Mouse (Mus musculus): ENCODE data around the gene Slc35e3.
A peak's percentile ranks its signal among the peaks of the same experiment; 100 is the strongest.

The Slc35e3 gene

DNA sequence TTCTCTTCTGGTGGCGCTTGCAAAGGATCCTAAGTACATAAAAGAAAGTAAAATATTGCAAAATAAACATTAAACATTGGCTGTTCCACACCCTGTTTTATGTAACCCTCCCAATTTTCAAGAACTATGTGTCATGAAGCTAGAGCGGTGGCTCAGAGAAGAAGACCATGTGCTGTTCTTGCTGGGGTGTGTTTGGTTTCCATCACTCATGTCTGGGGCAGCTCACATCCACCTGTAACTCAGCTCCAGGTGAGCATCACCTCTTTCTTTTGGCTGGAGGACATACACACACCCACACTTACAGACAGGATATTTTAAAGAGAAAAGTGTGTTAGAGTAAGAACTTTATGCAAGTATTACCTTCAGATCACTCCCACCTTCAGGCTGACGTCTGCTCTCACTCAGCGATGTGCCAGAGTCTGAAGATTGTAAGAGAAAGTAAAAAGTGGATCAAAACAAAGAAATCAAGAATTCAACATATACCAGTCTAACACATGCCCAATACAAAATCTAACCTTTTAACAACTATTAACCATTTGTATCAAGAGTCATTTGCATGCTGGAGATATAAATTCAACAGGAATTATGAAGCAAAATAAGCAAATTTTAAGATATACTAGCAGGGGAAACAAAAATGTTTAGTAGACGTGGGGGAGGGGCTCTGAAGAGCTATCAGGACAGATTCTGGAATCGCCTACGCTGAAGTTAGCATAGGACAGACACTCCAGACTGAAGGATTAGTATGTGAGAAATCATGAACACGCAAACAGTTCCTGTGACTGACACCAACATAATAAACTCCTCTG is 49.9 kb downstream of the Slc35e3 start:
- no peak for DNase-seq

DNA sequence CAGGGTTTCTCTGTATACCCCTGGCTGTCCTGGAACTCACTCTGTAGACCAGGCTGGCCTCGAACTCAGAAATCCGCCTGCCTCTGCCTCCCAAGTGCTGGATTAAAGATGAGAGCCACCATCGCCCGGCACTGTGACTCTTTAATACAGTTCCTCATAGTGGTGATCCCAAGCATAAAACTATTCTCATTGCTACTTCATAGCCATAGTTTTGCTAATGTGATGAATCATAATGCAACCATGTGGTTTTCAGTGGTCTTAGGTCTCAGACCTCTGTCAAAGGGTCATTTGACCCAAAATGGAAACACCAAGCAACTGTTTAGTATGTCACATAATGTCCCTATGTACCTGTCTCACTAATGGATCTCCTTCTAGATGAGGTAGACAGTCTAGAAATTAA is 50.6 kb downstream of the Slc35e3 start:
- no peak for DNase-seq

DNA sequence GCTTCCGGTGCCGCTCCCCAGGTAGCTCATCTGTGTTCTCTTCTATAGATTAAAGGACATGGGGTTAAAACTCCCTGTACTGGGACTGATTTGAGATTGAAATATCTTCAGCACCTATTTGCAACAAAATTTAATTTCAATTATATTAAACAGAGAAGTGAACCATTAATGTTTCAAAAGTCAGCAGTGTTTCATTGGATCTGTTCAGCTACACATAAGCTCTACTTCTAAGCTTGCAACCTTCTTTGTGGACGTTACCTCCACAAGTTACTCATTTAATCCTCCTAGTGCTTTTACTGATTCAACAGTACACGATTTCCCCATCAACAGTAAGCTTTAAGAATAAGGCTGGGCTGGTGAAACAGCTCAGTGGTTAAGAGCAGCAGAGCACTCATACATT is 51.1 kb downstream of the Slc35e3 start:
- DNase-seq: no peak

DNA sequence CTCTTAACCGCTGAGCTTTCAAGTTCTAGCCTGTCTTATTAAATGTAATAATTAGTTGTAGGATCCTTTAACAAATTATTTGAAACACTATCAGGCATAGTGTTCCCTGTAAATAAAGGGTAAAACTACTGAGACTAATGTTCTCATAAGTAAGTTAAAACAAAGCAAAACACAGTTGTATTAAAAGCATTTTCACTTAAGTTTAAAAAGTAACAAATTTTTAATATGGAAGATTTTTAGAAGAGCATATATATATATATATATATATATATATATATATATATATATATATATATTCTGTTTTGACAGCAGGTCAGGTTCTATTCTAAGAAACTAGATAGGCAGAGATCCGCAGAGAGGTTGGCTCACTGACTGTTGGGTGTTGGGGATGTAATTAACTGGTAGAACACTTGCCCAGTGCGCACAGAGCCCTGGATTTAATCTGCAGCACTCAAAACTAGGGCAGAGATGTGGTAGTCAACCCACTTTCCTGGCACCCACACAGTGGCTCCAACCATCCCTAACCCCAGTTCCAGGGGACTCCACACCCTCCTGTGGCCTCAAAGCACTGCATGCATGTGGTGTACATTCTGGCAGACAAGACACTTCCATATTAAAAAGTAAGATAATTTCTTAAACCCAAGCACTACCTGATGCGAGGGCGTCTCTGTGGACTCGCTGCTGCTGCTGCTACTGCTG is 51.8 kb downstream of the Slc35e3 start:
- no peak for DNase-seq

DNA sequence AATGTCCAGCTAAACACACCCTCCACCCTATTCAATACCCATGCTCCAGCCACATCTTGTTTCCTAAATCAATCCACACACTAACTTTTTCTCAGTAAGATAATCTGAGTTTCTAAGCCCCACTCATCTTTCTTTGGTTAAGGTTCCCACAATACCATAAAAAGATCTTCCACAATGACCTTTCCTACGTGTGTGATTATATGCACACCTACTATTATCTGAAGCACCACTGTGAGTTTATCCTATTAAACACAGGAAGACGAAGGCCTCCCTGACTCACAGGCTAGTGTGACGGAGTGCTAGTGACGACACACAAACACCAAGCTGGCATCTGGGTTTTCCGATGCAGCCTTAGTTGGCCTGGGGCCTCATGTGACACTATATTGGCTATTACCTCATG is 53.2 kb downstream of the Slc35e3 start:
- DNase-seq: no peak

DNA sequence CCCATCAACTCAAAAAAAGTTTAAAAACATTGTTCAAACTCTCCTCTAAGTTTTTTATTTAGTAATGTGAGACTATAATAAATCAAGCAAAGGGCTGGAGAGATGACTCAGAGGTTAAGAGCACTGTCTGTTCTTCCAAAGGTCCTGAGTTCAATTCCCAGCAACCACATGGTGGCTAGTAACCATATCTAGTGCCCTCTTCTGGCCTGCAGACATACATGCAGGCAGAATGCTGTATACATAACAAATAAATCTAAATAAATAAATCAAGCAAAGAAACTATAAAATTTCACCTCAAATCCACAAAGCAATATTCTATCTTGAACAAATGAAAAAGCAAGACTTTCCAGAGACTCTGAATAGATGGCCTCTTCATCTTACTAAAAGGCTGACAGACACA is 54.0 kb downstream of the Slc35e3 start:
- DNase-seq: no peak

DNA sequence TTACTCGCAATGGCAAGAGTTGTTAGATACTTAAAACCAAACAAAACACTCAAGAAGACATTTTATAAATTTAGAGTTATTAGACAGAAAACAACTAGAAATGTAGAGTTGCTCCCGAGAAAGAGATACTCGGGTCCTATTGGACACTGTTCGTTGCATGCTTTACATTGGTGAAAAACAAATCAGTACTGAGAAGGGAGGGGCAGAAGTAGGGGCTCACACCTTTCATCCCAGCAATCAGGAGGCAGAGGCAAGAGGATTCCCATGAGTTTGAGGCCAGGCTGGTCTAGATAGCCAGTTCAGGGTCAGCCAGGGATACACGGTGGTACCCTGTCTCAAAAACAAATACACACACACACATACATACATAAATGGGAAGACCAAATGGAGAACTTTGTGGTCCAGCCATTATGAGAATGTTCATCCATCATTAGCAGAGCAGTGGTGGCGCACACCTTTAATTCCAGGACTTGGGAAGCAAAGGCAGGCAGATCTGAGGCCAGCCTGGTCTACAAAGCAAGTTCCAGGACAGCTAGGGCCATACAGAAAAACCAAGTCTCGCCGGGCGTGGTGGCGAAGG is 54.7 kb downstream of the Slc35e3 start:
- DNase-seq: no peak

DNA sequence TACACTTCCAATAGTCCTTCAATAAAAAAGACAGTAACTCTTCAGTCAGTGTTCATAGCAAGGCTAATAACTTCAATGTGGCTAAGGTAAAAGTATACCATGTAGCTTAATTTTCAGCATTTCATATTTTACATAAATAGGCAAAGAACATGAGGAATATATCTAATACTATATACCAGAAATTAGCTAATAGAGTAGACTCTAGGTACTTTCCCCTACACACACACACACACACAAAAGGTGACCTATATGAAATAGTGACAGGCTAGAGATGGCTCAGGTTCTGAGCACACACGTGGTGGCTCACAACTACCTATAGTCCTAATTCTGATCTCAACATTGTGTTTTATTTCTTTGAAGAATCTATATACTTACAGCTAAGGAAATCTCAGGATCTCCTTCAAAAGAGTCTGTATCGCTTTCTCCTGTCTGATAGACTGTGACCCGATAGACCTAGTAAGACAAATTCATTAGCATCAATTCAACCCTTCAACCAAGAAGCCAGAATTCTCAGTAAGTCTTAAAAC is 55.3 kb downstream of the Slc35e3 start:
- DNase-seq: no peak

DNA sequence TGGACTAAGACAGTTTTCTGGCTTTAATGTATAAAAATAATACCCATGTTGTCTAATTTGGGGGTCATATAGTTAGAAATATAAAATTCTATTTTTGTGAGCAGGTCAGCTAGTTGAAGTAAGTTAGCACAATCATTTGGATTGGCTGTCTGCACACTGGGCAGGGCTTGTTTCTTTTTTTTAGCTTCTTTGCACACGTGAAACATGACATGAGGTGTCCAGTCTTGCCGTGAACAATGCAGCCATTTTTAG is 56.1 kb downstream of the Slc35e3 start:
- no peak for DNase-seq

DNA sequence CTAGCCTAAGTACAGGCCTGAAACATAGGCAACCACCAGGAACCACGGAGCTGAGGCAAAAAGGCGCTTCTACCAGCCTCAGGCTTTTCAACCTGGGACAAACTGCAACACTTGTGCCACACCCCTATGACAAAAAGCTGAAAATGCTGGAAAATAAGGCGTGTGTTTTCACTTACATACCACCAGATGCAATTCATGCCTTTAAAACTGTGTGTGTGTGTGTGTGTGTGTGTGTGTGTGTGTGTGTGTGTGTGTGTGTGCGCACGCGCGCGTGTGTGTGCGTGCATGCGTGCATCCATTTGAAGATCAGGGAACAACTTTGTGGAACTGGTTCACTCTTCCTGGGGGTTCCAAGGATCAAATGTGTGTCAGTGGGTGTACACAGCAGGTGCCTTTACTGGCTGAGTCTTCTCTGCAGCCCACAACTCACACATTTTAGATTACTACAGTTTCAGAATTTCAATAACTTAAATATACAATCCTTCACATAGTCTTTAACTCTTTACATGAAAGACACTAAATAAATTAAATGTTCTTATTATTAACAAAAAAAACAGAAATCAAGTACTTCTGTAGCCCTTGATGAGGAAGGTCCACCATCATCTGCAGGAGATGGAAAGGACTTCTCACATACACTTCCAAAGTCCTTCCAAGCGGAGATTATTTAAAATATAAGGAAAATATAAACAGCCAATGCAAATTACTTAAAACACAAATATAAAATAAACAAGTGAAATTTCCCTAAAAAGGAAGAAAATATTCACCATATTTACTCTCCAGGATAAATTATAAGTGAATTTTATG is 56.7 kb downstream of the Slc35e3 start:
- no peak for DNase-seq

DNA sequence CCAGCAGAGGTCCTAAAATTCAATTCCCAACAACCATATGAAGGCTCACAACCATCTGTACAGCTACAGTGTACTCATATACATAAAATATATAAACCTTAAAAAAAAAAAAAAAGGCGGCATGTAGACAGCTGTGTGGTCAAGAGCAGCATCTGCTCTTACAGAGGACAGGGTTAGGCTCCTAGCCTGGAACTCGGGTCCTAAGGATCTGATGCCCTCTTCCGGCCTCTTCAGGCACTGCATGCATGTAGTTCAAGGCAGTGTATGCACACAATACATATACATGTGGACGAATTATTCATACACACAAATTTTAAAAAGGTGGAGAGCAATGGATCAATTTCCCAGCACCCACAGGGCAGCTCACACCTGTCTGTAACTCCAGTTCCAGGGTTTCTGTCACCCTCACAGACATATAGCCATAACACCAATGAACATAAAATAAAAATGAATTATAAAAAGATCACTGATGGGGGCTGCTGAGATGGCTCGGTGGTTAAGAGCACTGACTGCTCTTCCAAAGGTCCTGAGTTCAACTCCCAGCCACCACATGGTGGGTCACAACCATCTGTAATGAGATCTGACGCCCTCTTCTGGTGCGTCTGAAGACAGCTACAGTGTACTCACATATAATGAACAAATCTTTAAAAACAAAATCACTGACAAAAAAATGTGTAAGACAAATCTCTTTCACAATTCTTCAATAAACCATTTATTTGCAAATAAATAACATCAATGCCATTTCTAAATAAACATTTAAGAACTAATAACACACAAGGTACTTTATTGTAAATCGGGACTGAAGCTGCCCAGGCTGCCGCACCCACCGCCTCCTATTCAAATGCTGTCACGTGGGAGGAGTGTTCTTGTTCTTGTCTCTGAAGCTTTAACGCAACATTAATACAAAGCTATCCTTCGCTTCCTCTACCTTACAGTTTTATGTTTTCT is 57.7 kb downstream of the Slc35e3 start:
- peak; percentile 43 for DNase-seq

DNA sequence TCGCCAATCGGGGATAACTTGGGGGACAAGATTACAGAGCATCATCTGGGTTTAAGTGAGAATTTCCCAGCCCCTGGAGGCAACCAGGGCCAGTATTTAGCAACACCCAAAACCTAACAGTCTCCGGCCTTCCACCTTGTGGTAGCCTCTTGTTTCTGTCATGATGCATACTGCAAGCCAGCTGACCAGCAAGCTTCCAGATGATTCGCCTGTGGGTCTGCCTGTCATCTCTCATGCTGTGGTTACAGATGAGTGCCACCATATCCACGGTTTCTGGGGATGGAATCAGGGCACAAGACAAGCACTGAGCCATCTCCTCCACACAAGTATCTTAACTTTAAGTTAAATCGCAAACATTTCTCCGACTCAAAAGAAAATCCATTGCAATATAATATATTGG is 58.6 kb downstream of the Slc35e3 start:
- no peak for DNase-seq

DNA sequence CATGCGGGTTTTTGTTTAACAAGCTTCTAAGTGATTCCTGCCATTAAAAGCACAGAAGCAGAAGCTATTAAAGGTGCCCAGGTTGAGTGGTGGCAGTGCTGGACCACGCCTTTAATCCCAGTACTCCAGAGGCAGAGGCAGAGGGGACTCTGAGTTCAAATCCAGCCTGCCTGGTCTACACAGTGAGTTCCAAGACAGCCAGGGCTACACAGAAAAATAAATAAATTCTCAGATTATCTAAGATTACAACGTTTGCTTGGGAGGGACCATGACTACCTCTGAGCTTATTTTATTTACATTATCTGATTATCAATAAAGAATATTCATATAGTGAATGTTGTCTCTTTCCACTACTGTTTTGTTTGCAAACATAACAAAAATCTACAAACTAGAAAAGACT is 59.1 kb downstream of the Slc35e3 start:
- DNase-seq: no peak

DNA sequence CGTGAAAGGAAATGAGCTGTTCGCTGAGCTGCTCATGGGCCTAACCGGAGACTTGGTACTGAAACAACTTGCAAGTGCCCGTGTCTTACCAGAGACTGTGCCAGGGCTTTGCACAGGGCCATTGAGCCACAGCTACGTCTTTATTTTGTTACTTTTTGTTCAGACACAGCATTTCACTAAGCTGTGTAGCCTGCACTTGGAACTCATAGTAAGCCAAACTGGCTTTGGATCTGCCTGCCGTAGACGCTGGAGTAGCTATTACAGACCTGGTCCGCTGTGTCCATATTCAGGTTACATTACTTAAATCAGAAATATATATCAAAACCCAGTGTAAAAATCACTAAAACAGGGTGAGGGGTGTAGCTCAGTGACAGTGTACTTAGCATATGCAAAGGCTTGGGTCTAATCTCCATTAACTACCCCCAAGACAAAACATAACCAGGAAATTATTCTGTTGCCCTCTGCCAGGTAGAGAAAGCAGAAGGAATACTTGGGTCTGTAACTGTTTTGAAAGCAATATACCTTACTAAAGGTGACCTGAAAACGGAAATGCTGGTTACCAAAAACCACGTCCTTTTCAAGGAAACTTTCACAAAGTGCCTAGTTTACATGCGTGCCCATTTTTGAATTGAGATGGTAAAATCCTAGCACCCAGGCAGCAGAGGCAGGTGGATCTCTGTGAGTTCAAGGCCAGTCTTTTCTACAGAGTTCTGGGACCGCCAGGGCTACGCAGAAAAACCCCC is 60.1 kb downstream of the Slc35e3 start:
- no peak for DNase-seq

DNA sequence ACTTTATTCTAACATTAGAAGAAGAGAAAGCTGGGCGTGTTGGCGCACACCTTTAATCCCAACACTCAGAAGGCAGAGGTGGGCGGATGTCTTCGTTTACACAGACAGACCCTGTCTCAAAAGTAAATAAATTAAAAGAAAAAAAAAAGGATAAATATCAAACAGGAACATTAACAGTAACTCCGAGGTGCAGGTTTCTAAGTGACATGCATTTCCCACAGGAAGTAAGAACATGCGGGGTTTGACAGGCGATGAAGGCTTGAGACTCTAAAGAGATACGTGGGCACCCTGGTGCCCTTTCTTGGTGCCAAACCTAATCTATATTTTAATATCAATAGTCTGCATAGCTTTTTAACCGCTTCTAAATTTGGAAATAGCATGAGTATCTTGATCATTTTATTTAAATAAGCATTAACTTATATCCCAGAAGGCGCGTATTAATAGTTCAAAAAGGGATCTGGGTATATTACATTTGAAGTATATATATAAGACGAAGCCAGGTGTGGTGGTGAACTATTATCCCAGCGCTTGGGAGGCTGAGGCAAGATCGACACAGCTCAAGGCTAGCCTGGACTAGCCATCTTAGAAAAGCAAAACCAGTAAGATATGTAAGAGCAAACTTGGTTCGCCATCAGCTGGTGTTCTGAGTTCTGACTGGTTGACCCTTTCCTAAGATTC is 60.9 kb downstream of the Slc35e3 start:
- no peak for DNase-seq

DNA sequence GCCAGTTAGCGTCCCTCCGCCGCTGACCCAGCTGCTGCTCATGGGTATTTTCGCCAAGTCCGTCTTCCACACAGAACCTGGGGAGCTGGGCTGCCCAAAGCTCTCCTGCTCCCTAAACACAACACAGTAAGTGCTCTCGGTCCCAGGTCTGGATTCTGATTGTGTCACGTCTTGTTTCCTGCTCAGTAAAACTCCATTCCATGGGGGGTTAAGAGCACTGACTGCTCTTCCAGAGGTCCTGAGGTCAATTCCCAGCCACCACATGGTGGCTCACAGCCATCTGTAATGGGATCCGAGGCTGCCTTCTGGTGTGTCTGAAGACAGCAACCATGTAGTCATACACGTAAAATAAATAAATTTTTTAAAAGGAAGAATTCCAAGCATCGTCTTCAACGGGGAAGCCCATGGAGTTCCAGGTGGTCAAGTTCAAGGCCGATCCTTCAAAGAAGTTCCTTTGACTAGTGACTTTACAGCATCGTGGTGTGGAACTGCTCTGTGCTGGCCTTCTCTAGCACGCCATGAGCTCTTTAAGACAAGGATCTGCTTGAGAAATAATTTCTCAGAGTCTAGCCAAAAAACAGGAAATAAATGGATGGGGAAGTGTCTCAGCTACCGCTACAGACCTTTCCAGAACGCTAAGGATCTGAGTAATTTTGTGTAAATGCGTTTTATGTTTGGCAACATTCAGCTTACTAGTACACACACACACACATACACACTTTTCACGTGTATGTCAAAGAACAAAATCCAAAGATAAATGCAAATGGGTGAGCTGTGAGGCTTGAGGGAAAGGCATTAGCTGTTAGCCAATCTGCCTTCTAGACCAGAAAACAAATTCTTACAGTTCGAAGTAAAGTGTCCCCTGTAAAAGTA is 61.6 kb downstream of the Slc35e3 start:
- no peak for DNase-seq

DNA sequence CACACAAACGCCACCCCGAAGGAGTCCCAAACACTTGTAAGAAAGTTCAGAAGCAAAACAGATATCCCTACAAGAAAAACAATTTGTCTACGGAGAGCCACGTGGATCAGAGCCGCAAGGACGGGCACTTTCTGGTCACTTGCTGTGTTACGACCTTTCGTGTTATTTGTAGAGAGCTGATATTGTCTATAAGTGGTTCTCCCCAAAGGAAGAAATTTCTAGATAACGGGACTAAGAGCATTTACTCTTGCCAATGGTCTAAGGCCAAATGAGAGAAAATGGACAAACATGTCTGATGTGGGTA is 62.5 kb downstream of the Slc35e3 start:
- no peak for DNase-seq

Measured in kidney, adult 18-20 months (tissue).